Mouse (Mus musculus) myocyte (in vitro differentiated cells): ENCODE measurements around the gene Ccndbp1.

Experiments
- CEBPB ChIP-seq: IDR thresholded peaks from 2 replicates; pipeline ENCODE4 v1.6.1; 2011; ENCODE audit warnings: mild to moderate bottlenecking, moderate library complexity; ENCODE audit not compliant: poor library complexity, insufficient read depth, severe bottlenecking
- E2F4 ChIP-seq: IDR thresholded peaks from one replicate; pipeline ENCODE4 v1.6.1; 2011; ENCODE audit warnings: mild to moderate bottlenecking, control low read depth, moderate library complexity; ENCODE audit not compliant: insufficient read depth
- POLR2A ChIP-seq: IDR thresholded peaks from one replicate; pipeline ENCODE4 v1.6.1; 2011; ENCODE audit warnings: low read depth, mild to moderate bottlenecking, control low read depth, moderate library complexity; ENCODE audit not compliant: insufficient read length
- TCF12 ChIP-seq: IDR thresholded peaks from one replicate; pipeline ENCODE4 v1.6.1; 2011; ENCODE audit warnings: mild to moderate bottlenecking, control low read depth; ENCODE audit not compliant: poor library complexity, insufficient read depth, severe bottlenecking
- TCF3 ChIP-seq: IDR thresholded peaks from one replicate; pipeline ENCODE4 v1.6.1; 2011; ENCODE audit warnings: low read depth, control low read depth; ENCODE audit not compliant: insufficient read length
- USF1 ChIP-seq: IDR thresholded peaks from one replicate; pipeline ENCODE4 v1.6.1; 2011; ENCODE audit warnings: low read depth, mild to moderate bottlenecking, control low read depth, moderate library complexity

- TF ChIP-seq POLR2A = no peak
- TF ChIP-seq E2F4 = no peak
- no peak for TF ChIP-seq TCF12
- TF ChIP-seq CEBPB = no peak
- TF ChIP-seq TCF3 = no peak
- no peak for TF ChIP-seq USF1
Measured at GRCm38 (mm10) chr2:120983611-120984010, 24.6 kb upstream of the Ccndbp1 start.
